Mouse (Mus musculus): ENCODE measurements around the gene Chst11. TPM values are rescaled to one million over a fixed set of nuclear protein-coding genes. Genes with fewer than 3 reads are reported as not detected.

Gene Chst11
- polyA plus RNA-seq, 1 experiment, result 34.6 TPM

DNA sequence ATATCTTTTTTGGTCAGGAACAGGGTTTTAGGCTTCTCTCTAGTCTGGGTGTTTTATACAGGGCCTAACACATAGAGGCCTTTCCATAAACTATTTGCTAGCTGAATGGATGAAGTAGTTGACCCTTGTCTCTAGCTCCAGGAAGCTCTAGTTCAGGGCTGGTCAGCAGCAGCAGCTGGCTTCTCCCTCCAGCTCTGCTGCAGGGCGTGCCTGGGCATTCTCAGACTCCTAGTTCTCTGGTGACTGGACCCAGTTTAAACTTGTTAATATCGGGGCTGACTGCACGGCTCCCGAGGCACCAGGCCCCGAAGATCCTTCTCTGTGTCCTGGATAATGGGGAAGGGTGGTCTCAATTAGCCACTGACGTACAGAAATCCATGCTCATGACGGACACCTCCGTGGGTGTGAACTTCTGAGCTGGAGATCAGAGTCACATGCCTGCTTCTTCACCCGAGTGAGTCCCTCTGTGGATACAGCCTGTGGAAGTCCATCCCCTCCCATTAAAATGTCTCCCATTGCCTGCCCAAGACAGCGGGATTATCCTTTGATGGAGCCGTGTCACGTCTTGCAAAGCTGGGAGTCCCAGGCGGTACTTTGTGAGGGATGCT is 4.2 kb downstream of the Chst11 start:
- no peak for DNase-seq (ENCODE audit: extremely low spot score in 1 of 2, low spot score in 1 of 2)

DNA sequence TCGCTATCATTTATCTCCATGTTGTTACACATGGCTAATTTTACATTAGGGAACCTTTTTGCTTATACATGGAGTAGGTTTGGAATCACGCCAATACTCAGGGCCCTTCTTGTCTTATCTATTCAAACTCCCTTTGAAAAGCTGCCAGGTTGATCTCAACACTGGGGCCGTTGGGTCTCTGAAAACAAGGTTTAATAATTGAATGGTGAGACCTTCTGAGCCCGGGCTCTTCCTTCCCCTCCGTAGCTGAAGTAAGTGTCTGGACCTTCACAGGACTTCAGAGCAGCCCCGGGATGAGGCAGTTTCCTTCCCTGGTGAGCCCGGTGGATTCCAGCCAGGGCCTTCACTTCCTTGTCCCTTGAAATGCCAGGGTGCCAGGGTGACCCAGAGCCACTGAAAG is 5.6 kb downstream of the Chst11 start:
- no peak for DNase-seq (ENCODE audit: extremely low spot score in 1 of 2, low spot score in 1 of 2)

DNA sequence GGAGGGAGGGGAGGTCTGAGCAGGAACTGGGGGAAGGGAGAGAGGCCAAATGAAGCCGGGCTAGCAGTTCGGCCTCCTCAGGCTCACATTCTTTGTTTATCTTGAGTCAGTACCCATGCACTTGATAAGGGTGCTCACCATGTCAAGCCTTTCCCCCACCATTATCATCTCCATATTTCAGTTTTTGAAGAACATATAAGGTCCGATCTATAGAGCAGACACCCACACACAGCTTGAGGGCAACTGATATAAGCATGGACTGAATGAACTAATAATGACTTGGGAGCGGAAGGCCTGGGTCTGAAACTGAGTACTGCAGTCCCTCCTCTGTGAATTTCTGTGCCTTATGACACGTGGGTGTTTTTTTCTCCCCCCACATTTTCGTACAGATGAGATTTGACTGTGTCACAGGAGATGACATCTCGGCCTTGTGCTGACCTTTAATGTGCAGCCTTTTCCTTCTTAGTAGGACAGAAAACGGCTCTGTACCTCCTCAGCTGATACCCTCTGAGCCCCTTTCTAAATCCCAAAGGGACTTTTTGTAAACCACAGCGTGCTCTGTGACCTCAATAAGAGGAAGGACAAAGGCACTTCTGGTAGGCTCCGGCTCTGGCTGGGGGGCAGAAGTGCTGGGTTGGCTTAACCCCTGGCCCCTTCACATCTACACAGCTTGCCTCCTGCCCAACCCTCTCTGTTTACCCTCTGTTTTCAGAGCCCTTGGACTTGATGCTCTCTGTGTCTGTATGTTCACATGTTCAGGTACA is 6.6 kb downstream of the Chst11 start:
- no peak for DNase-seq (ENCODE audit: extremely low spot score in 1 of 2, low spot score in 1 of 2)

DNA sequence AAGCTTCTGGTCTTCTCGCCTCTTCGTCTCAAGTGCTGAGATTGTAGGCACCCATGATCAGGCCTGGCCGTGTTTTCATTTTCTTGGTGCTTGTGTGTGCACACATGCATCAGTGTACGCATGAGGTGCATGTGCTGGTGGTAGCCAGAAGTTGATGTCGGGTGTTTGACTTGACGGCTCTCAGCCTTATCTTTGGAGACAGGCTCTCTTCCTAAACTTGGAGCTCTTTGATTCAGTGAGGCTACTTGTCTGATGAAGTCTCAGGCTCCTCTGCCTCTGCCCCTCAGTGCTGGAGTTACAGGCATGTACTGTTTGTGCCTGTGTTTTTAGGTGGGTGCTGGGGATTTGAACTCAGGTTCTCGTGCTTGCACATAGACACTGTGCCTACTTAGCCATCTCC is 9.0 kb downstream of the Chst11 start:
- DNase-seq (ENCODE audit: extremely low spot score in 1 of 2, low spot score in 1 of 2), result no peak

DNA sequence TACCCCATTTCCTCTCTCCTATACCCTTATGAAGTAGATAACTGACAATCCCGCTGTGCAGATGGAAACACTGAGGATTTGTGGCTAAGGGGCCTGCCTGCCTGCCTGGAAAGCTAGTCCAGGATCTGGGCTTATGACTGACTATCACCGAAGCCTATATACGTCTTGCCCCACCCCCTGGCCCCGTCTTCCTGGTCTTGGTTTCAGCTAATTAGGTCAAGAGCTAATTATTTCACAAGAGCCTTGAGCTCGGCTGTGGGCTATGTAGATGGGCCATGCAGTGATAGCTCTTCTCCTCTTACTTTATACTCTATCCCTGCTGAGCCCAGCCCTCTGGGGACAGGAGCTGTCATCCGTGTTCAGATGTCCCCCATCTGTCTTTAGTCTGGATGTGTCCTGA is 12.2 kb downstream of the Chst11 start:
- DNase-seq (ENCODE audit: extremely low spot score in 1 of 2, low spot score in 1 of 2), result no peak

DNA sequence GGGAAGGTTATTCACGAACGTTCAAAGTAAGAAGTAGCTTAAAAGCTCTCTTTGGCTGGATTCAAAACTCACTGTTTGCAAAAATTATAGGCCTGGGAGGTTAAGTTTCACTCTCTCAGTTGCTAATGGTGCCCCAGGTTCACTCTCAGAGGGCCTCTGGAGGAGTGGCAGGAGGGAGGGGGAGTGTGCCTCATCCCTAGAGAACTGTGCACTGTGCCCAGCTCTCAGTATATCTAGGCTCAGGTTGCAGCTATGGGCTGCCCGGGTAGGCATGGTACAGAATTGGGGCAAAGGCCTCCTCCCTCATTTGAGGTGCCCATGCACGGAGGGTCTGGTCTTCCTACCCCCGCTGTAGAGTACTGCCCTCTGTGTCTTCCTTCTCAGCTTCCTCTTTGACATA is 14.9 kb downstream of the Chst11 start:
- DNase-seq (ENCODE audit: extremely low spot score in 1 of 2, low spot score in 1 of 2), result no peak

DNA sequence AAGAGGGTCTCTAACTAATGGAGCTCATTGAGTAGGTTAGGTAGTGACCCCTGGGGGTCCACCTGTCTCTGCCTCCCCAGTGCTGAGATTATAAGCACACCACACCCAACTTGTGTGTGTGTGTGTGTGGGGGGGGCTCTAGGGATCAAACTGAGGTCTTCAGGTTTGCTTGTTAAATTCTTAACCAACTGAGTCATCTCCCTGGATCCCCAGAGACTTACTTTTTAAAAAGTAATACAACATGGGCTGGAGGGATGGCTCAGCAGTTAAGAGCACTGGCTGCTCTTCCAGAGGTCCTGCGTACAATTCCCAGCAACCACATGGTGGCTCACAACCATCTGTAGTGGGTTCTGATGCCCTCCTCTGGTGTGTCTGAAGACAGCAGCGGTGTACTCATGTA is 15.4 kb downstream of the Chst11 start:
- DNase-seq (ENCODE audit: extremely low spot score in 1 of 2, low spot score in 1 of 2), result no peak

DNA sequence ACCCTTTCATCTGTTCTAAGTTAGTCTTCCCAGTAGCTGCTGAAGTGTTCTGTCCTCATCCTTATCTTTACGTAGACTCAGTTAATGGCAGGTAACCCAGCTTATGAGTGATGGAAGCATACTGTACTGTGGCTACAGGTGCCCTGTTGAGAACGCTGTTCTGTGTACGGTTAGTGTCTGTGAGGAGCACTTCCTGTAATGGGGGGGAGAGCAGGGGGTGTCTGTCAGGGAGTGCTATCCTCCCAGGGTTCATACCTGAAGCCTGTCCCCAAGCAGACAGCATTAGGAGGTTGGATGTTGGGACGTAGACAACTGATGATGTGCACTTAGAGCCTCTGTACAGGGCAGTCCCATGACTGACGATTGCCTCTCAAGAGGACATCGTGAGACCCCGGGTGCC is 18.6 kb downstream of the Chst11 start:
- DNase-seq (ENCODE audit: extremely low spot score in 1 of 2, low spot score in 1 of 2), result no peak

DNA sequence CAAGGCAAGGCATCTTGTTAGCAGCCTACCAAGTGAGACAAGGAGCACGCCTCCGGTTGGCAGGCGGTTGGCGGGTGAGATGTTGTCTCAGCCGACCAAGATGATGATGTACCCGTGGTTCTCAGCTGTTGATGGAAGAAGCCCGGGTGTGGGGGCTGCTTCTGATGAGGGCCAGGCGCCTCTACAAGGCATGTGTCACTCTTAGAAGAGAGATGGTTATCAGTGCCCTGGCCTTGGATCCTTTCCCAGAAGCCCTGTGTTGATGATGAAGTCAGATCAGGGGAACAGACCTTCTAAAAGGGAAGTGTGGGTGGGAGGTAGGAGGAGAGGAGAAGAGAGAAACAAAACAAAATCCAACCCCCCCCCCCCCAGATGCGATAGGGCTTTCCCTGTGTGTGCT is 19.1 kb downstream of the Chst11 start:
- DNase-seq (ENCODE audit: extremely low spot score in 1 of 2, low spot score in 1 of 2), result peak; percentile 79 to 84

DNA sequence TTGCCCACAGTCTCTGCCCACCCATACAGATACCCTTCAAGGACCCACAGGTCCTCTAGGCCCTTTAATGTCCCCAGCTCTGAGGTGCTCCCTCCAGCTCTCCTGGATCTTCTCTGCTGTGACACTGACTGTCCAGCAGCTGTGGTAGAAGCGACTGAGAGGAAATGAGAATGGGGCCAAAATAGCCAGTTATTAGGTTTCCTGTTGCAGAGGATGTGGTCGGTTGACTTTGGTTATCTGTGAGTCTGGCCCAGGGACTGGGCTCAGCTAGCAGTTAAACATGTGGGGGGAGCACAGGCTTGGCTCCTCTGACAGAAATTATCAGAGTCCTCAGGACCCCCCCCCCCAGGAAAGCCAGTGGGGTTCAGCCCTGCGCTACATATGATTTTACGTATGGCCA is 19.7 kb downstream of the Chst11 start:
- no peak for DNase-seq (ENCODE audit: extremely low spot score in 1 of 2, low spot score in 1 of 2)

DNA sequence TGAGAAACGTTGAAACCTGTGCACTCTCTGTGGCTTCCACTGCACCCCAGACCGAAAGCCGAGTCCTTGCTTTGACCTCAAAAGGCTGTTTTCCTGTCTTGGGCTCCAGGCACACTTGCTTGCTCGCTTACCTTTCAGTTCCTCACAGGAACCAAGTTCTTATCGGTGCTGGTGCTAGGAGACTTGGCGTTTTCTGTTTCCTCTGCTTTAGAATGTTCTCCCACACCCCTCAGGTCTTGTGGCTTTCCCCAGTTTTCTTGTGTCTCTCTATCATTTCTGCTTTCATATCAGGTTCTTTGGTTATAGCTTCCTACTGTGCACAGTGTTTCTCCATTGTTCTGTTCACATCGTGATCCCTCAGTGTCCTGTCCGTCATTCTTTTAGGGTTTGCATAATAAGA is 21.0 kb downstream of the Chst11 start:
- DNase-seq (ENCODE audit: extremely low spot score in 1 of 2, low spot score in 1 of 2), result no peak

DNA sequence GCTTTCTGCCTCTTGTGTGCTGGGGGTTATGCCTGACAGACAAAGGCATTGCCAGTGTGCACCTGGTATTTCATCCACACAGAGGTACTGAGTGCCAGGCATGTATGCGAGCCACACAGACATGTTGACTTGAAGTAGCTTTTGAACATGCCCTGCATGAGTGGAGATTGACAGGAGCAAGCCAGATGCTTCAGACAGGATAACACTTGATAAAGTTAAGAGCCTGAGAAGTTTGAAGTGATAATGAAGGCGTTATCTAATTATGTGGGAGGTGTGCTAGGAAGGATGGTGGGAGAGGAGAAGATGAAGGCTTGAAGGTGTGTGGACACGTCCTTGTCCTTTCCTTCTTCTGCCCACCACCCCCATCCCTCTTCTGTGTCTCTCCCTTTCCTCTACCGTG is 28.7 kb downstream of the Chst11 start:
- no peak for DNase-seq (ENCODE audit: extremely low spot score in 1 of 2, low spot score in 1 of 2)

DNA sequence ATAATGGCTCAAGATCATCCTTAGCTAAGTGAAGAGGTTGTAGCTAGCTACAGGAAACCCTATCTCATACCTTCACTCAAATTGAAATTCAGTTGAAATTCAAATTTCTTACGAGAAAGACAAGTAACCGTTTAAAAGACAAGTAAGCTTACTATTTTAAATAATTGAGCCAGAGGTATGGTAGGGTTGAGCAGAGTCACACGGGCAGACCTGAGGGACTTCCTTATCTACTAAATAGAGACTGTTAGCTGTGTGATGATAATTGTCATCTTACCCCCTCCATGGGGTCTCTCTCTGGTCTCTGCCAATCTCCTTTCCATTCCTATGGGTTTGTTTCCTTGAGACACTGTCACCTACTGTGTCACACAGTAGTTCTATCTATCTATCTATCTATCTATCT is 30.6 kb downstream of the Chst11 start:
- no peak for DNase-seq (ENCODE audit: extremely low spot score in 1 of 2, low spot score in 1 of 2)

DNA sequence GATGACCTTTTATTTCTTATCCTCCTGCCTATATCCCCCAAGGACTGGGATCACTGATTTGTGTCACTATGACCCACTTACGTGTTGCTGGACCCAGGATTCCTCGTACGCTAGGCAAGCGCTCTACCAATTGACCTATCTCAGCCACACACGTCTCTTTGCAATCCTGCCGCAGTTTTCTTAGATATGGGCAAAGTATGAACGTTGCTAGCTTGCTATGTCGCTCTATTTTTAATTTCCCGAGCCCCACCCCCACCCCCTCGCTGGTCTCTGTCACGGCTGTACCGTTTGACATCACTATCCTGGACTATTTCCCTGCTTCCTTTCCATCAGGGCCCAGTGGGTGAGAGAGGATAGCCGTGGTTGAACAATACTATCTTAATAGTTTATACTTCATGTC is 31.5 kb downstream of the Chst11 start:
- DNase-seq (ENCODE audit: extremely low spot score in 1 of 2, low spot score in 1 of 2), result no peak

DNA sequence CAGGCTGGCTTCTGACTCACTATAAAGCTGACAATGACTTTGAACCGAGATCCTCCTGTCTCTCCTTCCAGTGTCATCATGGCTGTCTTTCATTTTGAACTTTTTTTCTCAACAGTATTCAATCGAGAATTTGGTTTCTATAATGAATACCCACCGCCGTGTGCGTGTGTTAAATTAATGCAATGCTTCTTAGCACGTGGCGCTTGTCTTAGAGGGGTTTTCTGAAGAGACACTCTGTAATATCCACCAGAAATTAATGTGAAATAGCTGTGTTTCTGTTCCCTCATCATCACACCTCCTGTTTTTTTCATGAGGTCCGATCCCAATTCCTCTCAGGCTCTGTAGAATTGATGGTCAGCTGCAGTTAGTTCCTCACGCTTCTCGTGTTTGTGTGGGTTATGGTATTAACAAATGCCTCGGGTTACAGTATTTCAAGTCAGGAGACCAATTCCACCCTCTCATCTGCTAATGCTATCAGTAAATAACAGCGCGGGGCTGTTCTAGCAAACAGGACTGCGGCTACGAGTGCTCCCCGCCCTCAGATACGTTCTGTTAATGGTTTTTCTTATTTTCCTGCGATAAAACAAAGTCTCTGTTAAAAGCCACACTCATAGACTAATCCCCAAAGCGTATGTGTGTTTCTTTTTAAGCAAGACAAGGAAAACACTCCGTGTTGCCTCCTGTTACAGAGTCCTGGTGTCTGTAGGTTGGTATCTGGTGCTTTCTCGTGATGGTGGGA is 32.6 kb downstream of the Chst11 start:
- no peak for DNase-seq (ENCODE audit: extremely low spot score in 1 of 2, low spot score in 1 of 2)

DNA sequence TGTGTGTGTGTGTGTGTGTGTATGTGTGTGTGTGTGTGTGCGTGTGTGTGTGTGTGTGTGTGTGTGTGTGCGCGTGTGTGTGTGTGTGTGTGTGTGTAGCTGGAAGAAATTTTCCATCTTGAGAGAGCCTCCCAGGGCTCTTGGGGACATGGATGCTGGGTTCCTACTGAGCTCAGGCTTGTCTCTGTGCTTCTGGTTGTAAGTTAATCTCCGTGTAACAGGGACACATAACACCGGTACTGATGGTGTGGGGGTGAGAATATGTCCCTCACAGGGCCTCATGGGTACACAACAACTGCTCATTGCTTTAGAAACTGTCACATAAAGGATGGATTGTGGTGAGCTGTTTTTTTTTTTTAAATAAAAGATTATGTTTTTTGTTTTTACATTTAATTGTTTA is 33.2 kb downstream of the Chst11 start:
- no peak for DNase-seq (ENCODE audit: extremely low spot score in 1 of 2, low spot score in 1 of 2)

DNA sequence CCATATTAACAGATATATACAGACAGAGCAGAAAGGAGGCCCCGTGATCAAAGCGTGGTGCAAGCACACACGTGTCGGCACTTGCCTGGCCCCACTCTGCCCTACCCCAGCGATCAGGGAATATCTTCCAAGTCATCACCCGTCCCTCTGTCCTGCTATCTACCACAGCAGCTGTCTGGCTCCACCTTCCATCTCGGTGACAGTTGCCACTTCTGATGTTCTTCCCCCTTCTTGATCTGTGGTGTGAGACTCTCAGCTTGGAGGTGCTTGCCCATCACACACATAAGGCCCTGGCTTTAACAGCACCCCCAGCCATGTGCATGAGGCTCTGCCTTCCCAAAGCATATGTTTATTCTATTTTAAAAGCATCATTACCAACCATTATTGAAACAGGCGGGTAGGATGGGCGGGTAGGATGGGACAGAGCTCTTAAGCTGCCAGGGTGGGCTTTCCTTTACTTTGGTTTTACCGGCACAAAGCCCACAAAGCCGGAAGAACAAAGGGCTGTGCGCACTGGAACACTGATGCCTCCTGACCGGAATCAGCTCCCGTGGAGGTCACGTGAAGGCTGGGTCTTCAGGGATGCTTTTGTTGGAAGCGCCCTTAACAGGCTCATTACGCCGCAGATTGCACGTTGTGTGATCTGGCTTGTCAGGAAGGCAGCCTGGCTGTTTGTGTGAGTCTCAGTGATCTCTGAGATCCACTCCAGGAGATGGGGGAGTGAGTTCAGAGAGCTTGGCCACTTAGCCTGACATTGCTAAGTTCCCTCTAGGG is 34.4 kb downstream of the Chst11 start:
- no peak for DNase-seq (ENCODE audit: extremely low spot score in 1 of 2, low spot score in 1 of 2)

DNA sequence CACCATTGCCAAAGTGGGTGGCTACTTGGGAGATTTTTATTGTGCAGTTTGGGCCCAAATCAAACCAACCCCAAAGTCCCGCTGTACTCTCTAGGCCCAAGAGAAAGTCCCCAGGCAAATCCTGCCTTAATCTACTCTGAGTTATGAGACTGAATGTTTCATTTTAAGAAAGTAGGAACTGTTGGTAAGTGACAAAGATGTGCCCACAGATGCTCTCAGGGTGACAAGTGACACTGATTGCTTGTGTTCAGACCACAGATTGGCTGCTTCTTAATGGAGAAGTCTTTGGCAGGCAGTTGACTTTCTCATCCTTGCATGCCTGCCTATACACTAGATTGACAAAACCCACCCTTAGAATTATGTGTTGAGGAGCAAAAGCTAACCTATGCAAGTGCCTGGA is 37.3 kb downstream of the Chst11 start:
- no peak for DNase-seq (ENCODE audit: extremely low spot score in 1 of 2, low spot score in 1 of 2)

DNA sequence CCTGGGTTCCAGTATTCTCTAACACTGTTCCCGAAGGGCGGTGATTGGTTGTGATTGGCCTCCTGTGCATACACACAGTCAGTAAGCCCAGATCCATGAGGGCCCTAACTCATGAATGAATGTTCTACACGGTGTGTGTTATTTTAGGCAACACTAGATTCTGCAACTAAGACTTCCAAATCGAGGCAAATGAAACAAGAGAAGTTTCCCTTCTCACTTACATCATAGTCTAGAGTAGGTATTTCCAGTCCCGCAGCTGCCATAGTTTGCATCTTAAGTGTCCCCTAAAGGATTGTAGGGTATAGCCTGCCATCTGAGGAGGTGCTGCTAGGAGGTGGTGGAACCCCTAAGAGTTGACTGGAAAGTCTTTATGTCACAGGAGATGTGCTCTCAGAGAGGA is 40.9 kb downstream of the Chst11 start:
- DNase-seq (ENCODE audit: extremely low spot score in 1 of 2, low spot score in 1 of 2), result no peak

DNA sequence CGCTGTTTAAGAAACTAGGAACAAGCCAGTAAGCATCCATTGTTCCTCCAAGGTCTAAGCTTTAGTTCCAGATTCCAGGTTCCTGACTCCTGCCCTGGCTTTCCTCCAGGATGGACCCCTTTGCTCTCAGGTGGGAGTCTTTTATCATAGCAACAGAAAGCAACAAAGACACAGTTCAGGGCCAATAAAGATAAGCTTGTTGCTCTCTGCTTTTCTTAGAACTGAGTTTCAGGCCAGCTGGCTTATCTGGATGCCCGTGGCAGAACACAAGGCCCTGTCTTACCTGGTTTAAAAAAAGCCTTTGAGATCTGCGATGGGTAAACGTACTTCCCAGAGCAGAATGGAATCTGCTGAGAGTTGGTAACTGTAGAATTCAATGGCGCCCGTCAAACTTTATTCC is 42.4 kb downstream of the Chst11 start:
- DNase-seq (ENCODE audit: extremely low spot score in 1 of 2, low spot score in 1 of 2), result no peak

DNA sequence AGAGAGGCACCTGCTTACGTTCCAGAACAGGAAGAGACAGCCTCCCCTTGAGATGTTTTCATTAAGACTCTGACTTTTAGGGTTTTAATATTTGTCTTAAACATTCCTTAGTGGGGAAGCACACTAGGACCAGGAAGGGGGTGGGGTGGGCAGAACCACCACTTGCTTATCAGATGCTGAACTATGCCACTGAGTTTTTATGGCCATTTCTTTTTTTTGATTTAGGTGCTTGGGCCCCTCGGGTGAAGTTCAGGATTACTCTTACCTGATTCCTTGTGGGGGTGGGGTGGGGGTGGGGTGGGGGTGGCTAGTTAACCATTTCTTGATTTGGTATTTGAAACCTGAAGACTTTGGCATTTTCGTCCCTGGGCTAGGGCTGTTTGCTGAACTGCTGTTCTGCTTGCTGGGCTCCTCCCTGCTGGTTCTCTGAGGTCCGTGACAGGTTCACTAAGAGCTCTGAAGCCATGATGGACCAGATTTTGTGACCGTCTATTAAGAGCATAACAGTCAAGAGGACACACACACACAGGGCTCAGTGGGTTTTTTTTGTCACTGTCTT is 44.9 kb downstream of the Chst11 start:
- no peak for DNase-seq (ENCODE audit: extremely low spot score in 1 of 2, low spot score in 1 of 2)

Data from frontal cortex, adult 2 months (tissue).